Mouse (Mus musculus) olfactory bulb, adult 2 months (tissue): ENCODE measurements around the gene Tmed11.

Experiments used
- CTCF ChIP-seq: fragments of 200-500 bp; IDR thresholded peaks from 2 replicates; pipeline ENCODE4 v1.5.1; 2012; ENCODE audit warnings: low read depth, mild to moderate bottlenecking, low read length, moderate library complexity; ENCODE audit not compliant: insufficient read depth
- POLR2A ChIP-seq: fragments of 200-500 bp; IDR thresholded peaks from 2 replicates; pipeline ENCODE4 v1.6.1; 2012; ENCODE audit warnings: mild to moderate bottlenecking, low read depth, low read length, moderate library complexity; ENCODE audit not compliant: insufficient read depth

DNA sequence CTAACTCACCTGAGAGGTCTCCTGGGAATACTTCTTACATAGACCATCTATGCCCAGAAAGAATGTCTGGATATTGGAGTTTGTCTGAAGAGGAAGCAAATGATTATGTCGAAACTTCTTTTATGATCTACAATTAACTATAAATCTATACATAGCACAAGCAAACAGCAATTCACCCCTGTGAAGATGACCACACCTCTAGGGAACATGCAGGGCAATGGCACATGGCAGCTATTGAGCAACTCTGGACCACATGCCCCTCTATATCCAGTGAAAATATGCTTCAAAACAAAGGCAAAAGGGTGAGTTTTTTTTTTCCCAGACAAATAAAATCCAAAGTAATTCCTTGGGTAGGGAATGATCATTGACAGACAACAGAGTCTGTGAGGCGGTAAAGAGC lies 35.2 kb downstream of the Tmed11 start:
- TF ChIP-seq CTCF (no peak), POLR2A (no peak)
